Mouse (Mus musculus) kidney, adult 2 months (tissue): ENCODE measurements at regions not wholly inside any gene's neighbourhood (a gene's known extent, or its start where the extent isn't known, plus 50 kb on each side); places are given as distances from the start of the nearest gene placed in this dataset.

ENCODE experiments used
- CTCF ChIP-seq: fragments of 200-500 bp; conservative IDR thresholded peaks from 2 replicates; pipeline ENCODE4 v1.5.1; 2011; ENCODE audit warnings: low read depth, mild to moderate bottlenecking, control low read depth, low read length, moderate library complexity, mixed read lengths; ENCODE audit not compliant: insufficient read depth, insufficient read length
- POLR2A ChIP-seq: fragments of 200-500 bp; IDR thresholded peaks from one replicate; pipeline ENCODE4 v1.6.1; 2011; ENCODE audit warnings: low read depth, low read length, control low read depth

GRCm38 (mm10) chr10:111865286-111865830 is 107.1 kb upstream of the Krr1 start:
- no peak for TF ChIP-seq CTCF
- TF ChIP-seq POLR2A = no peak
